Mouse (Mus musculus) thymus, adult 18-20 months (tissue): ENCODE results near the gene Tmem43.

Source experiments
- DNase-seq, 2 experiments: peaks; one replicate each; pipeline ENCODE4 v3.0.0; 2022; ENCODE audit warnings: mixed read lengths in 2 of 2

The Tmem43 gene

DNA sequence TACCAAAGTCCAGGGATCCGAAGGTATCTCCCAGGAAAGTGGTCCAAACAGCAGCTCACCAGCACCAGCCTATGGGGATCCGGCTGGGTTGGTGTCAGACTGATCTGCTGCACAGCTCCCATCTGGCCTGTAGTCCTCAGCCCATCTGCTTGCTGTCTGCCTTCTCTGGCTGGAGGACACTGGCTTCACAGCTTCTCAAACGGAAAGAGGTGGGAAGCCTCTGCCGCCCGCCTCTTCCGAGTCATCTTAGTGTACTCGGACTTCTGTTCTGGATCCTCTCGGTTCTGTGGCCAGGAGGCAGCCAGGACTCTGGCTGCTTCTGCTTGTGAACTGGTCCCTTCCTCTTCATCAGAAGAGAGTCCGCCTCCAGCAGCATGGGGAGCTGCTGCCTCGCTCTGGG, 16.4 kb downstream of the Tmem43 start:
- no peak for DNase-seq

- DNase-seq: no peak
Observed at GRCm38 (mm10) chr6:91491004-91491403, 17.5 kb downstream of the Tmem43 start.

- DNase-seq: no peak
Observed at GRCm38 (mm10) chr6:91493053-91493452, 19.6 kb downstream of the Tmem43 start.

DNA sequence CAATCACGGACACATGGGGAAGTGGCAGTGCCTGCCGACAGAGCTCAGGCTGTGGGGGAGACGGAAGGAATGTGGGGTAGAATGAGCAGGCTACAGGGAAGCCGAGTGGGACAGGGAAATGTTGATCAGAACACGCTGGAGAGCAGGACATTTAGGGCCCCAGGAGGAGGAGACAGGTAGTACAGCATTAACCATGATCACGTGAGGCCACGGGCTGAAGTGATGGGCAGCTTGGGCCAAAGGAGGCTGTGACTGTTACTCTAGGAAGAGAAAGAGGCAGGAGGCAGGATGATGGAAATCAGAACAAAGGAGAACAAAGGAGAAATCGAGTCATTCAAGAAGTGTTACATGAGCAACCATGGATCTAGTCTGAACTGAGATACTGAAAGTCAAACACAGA, 21.0 kb downstream of the Tmem43 start:
- DNase-seq: no peak

DNA sequence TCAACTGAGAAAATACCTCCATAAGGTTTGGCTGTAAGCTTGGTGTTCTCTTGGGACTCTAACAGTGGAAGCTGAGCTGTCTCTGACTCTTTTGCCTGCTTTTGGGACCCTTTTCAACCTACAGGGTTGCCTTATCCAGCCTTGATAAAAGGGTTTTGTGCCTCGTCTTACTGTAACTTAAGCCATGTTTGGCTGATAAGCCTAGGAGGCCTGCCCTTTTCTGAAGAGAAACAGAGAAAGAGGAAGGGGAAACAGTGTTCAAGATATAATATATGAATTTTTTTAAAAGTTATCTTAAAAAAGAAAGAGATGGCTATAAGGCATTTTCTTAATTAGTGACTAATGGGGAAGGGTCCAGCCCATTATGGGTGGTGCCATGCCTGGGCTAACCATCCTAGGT, 29.8 kb downstream of the Tmem43 start:
- DNase-seq: no peak

DNA sequence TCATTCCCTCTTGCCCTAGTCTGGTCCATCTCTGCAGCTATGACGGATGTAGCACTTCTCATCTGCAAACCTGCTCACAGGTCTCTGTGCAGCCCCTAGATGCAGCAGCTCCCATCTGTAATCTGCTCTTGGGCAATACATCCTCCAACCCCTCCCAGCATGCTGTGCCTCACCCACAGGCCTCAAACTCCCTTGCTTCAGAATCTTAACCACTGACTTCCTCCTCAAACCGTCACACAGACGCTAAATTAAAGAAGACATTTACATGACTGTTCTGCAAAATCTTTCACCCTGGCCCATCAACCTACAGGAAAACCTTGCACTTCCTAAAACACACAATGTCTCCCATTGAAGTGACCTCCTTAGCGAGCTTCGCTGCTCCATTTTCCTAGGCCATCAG, 32.5 kb downstream of the Tmem43 start:
- peak; percentile 59 to 78 for DNase-seq

DNA sequence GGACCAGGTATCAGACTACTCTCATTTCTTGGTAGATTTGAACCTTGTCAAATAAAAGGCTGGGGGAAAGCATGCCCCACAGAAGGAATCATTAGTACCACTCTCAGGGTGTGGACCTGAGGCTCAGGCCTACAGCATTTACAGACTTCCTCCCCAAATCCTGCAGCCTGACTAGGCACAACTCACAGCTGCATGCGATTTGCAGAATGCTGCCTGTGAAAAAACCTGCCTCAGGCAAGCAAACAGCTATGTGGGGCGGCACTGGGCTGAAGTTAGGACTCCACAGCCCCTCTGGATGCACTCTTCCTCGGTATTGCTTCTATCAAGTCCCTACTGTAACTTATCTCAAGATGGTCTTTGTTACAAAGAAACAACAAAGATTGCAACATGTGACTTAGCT, 34.5 kb downstream of the Tmem43 start:
- peak; percentile 33 to 47 for DNase-seq

- peak; percentile 65 to 70 for DNase-seq
Observed at GRCm38 (mm10) chr6:91509326-91509725, 35.8 kb downstream of the Tmem43 start.

DNA sequence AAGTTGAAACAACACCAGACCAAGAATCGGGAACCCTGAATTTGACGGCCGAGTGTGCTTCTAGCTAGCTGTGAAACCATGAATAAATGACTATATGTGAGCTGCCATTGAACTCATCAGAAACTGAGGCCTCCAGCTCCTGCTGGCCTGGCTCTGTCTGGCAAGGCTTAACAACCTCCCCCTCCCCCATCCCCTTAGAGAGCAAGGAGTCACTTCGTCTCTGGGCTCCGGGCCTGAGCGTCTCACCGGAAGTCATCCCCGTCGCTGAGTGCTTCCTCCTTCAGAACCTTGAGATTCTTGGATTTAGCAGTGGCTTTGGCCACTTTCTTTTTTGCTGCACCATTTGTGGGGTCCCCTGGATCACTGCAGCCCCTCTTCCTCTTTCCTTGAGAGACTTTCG, 36.7 kb downstream of the Tmem43 start:
- no peak for DNase-seq

DNA sequence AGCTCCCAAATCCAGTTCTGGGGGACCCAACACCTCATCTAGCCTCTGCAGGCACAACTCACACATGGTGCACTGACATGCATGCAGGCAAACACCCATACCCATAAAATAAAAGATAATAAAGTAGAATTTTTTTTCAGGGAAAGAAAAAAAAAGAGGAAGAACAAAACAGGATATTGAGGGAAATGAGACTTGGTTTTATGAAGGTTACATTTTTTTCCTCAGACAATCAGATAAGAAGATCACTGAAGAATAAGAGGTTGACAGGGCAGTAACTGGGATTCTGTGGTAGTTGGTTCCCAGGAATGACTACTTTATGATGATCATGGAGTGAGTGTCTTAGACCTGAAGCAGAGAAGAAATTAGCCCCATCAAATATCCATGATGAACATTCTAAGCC, 40.6 kb downstream of the Tmem43 start:
- no peak for DNase-seq

DNA sequence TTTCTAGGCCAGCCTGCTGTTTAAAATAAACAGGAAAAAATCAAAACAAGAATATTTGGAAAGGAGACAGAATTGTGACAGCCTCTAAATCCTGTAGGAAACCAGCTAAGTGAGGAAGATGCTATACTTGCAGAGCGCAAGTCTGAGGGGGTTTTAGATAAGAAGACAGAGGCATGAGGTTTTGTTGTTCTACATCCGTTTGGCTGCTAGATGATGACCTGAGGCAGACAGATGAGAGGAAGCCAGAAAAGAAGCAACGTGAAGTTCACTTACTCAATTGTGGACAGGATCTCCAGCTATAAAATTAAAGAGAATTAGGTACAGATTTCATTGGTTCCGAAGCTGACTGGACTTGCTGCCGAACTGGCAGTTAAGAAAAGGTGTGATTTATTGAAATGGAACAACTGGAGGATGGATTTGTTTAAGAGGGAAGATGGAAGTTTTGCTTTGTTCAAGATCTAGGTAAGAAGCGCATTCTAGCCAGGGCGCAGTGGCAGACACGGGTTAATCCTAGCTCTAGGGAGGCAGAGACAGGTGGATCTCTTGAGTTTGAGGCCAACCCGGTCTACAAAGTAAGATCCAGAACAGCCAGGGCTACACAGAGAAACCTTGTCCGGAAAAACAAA, 41.3 kb downstream of the Tmem43 start:
- no peak for DNase-seq

DNA sequence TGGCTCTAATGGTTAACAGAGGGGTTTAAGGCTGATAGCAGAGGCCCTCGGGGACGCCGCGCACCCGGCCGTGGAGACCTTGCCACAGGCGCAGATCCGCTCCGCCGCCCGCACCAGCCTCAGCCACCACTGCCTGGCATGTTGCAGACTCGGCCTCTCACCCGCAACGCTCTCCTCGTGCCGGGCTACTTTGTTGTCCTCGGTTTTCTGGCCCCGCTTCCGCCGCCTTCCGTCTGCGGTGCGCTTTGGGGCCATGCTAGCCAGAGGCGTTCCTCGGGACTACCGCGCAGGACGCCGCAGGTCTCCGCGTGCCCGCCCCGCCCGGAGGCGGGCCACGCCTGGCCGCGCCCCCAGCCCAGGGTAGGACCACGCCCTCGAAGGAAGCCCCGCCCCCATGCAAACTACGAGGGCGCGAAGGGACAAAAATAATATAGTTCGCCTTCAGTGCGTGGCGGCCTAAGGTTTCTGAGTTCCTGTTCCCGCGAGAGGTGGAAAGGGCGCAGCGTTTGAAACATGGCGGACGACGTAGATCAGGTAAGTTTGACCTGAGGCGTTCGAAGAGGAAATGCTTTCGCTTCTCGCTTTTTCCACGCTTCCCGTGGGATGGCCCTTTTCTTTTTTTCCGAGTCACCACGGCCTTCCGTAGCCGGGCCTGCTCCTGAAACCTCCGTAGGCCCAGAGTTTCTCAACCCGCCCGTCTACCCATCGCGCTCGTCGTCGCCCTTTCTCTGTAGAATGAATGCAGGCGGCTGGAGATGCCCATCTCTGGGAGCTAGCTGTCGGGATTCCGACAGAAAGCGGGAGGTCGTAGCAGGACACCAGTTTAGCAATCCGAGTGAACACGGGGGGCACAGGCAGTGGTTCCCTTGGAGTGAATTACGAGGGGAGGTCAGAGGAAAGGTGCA, 42.3 kb downstream of the Tmem43 start, which contains the start of the genes Xpc and Lsm3:
Xpc (minus strand) TSS at position 344 of the 905 bp plus-strand sequence.
Lsm3 (plus strand) TSS at position 384 of the 905 bp plus-strand sequence.
- DNase-seq: peak; percentile 91 to 94

DNA sequence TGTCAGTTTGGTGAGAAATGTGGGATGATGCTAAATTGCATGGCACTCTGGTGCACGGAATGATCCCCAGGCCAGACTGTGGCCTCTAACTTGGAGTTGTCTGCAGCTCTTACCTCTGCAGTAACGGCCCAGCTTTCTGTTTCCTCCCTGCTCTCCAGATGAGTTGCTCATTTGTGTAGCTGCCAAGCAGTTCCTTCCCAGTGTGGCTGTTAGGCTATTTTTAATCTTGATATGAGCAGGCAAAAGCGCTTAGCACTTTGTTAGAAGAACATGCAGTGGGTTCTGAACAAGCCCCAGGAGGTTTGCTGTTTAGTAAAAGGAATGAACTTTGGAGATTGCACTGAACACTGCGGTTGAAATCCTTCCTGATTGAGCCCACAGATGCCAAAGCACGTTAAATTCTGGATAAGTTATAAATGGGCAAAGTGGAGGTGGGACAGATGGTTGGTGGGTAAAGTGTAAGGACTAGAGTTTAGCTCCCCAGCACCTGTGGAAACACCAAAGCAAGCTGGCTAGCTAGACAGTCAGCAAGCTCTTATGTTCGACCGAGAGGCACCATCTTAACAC, 45.0 kb downstream of the Tmem43 start:
- no peak for DNase-seq

DNA sequence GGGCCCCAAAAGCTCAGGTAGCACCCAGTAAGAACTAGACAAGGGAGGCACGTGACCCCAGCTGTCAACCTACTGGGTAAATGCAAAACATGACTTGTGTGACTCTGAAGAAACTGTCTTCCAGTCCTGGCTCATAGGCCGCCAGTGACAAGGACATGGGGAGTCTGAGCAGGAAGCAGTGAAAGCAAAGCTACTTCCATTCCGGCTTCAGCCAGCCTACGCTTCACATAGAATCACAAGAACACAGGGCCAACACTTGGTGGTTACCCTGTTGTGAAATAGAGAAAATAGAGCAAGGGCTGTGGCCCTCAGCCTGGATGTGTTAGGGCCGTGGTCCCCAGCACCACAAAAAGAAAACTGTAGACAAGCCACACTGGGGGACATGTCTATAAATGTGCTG, 49.3 kb downstream of the Tmem43 start:
- no peak for DNase-seq

DNA sequence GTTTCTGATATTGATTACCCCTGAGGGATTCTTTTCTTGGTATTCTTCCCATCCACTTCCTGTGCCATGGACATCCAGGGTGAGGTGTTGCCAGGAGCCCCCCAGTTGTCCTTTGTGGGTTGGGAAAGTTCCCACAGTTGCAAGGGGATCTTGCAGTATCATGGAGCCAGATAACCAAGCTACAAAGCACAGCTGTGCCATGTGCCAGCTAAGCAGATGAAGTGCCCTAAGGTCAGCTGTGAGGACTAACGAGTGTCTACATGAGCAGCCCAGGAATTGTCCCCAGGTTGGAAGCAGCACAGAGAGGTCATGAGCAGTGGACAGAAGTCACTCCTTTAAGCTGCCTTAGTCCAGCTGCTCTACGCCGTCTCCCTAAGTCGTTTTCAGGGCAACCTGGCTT, 52.0 kb downstream of the Tmem43 start:
- no peak for DNase-seq

GRCm38 (mm10) chr6:91527227-91527860, 53.8 kb downstream of the Tmem43 start:
- no peak for DNase-seq

- no peak for DNase-seq
Observed at GRCm38 (mm10) chr6:91528265-91528664, 54.8 kb downstream of the Tmem43 start.

GRCm38 (mm10) chr6:91530673-91531072, 57.2 kb downstream of the Tmem43 start:
- DNase-seq: no peak

DNA sequence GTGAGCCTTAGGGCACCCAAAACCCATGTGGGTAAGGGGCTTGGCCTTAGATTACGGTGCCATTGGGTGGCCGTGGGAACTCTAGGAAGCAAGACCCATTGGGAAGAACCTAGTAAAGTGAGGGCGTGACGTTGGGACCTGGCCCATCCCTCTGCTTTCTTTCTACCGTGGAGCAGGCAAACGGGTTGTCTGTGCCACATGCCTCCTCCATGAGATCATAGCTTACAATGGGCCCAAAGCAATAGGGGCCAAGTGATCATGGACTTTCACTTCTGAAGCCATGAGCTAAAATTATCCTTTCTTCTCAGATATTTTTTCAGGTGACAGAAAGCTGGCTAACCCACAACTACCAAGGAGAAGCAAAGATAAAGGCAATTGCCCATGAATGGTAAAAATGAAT, 57.8 kb downstream of the Tmem43 start:
- DNase-seq: no peak

DNA sequence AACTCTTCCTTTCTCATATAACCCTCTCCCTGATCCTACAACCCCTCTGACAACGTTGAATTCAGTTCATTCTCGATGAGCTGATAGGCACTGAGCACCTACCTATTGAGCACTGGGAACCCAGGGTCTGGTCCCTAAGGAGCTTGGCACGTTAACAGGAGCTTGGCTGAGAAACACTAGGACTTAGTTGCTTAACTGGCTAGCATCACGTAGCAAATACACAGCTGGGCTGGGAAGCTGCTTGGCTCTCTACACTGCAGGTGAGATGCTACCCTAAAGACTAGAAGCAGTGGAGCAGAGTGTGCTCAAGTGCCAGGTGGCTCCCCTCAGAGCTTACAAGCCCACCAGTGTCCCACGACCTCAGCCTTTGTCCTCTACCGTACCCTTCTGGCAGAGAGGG, 59.2 kb downstream of the Tmem43 start:
- DNase-seq: no peak

DNA sequence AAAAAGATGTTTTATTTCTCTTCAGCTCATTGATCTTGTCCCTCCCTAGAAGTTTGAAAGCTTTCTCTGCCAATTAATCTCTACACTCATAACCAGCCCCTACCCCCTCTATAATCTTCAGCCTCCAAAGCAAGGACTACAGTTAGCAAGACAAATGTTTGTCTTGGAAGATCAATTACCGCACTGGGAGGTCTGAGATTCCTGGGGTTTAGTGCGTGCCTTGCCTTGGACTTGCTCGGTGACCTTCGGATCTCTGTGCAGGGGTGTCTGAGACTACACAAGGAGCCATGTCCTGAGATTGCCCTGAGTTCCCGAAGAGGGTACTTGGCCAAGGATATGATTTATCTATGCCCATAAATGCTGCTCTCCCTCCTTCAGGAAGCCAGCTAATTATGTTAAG, 59.9 kb downstream of the Tmem43 start:
- no peak for DNase-seq

GRCm38 (mm10) chr6:91533771-91534170, 60.3 kb downstream of the Tmem43 start:
- no peak for DNase-seq

- no peak for DNase-seq
Observed at GRCm38 (mm10) chr6:91534268-91534667, 60.8 kb downstream of the Tmem43 start.
